Mouse (Mus musculus) forebrain, embryonic 11.5 days (tissue): ENCODE measurements around the gene Npas3. TPM values are rescaled to one million over a fixed set of nuclear protein-coding genes. Genes with fewer than 3 reads are reported as not detected.

Source experiments
- ATAC-seq: fragments of 200-750 bp; cut with Nextera tagmentation; replicated peaks from 2 replicates; pipeline ENCODE4 v1.8.0; 2017; ENCODE audit warnings: moderate TSS enrichment; ENCODE audit not compliant: low FRiP score
- DNase-seq: peaks from one replicate; pipeline ENCODE4 v3.0.0-alpha.2; 2017; ENCODE audit warnings: low spot score
- H3K27ac ChIP-seq: fragments of 300-500 bp; sonication (generic); 2 replicates; pipeline ENCODE4 v1.5.1; 2014; ENCODE audit warnings: low read depth, low read length
- H3K27me3 ChIP-seq: fragments of 300-500 bp; sonication (generic); 2 replicates; pipeline ENCODE4 v1.6.1; 2014; ENCODE audit warnings: mild to moderate bottlenecking, low read length, mixed read lengths; ENCODE audit not compliant: control insufficient read depth, insufficient read depth
- H3K36me3 ChIP-seq: fragments of 300-500 bp; sonication (generic); 2 replicates; pipeline ENCODE4 v1.6.1; 2014; ENCODE audit warnings: mild to moderate bottlenecking, low read length, moderate library complexity, mixed read lengths; ENCODE audit not compliant: control insufficient read depth, insufficient read depth
- H3K4me1 ChIP-seq: fragments of 300-500 bp; sonication (generic); replicated peaks from 2 replicates; pipeline ENCODE4 v1.6.1; 2014; ENCODE audit warnings: low read length, mixed read lengths; ENCODE audit not compliant: control insufficient read depth, insufficient read depth
- H3K4me2 ChIP-seq: fragments of 300-500 bp; sonication (generic); 2 replicates; pipeline ENCODE4 v1.6.1; 2014; ENCODE audit warnings: low read depth, mild to moderate bottlenecking, low read length, moderate library complexity, mixed read lengths; ENCODE audit not compliant: severe bottlenecking
- H3K4me3 ChIP-seq: fragments of 300-500 bp; sonication (generic); 2 replicates; pipeline ENCODE4 v1.5.1; 2014; ENCODE audit warnings: low read depth, low read length
- H3K9ac ChIP-seq: fragments of 300-500 bp; sonication (generic); 2 replicates; pipeline ENCODE4 v1.6.1; 2014; ENCODE audit warnings: low read length
- H3K9me3 ChIP-seq: fragments of 300-500 bp; sonication (generic); 2 replicates; pipeline ENCODE4 v1.6.1; 2016; ENCODE audit warnings: low read length, mixed read lengths; ENCODE audit not compliant: control insufficient read depth
- WGBS: fragments of 180-500 bp; shearing (Covaris S2); extraction: QIAGEN DNeasy Blood & Tissue Kit; methylation state at CpG from one replicate; pipeline ENCODE4 v1.1.7; 2014; 5-methylcytosine and 5-hydroxymethylcytosine counted together
- polyA plus RNA-seq: library from polyadenylated mRNA; unstranded; fragments of >200 nt; fragmentation: Nextera tagmentation; extraction: Ambion mirVana; gene quantifications from 2 replicates; pipeline ENCODE4 v1.2.1, GENCODE M21; 2014

Gene Npas3
- polyA plus RNA-seq, 1 experiment from 2014 or later = 22.5 TPM

GRCm38 (mm10) chr12:53962004-53962403 lies 713.5 kb downstream of the Npas3 start:
- DNase-seq (no peak), ATAC-seq (no peak)
- no peaks in the 10 kb centered on the region for H3K36me3 ChIP-seq
- no peak overlapping the region for H3K4me2 ChIP-seq
- no peak overlapping the region for H3K27ac ChIP-seq
- no peaks in the 10 kb centered on the region for H3K27me3 ChIP-seq
- H3K4me3 ChIP-seq = no peak overlapping the region
- no peak overlapping the region for H3K9ac ChIP-seq
- no peaks in the 10 kb centered on the region for H3K9me3 ChIP-seq
- WGBS = 33% methylated on average over 7 of the region's 7 CpGs
- peaks cover 6% of the 10 kb centered on the region; the same call in 1 of the 2 replicates for H3K4me1 ChIP-seq

- no peaks in the 10 kb centered on the region for H3K9me3 ChIP-seq
- DNase-seq (no peak), ATAC-seq (no peak)
- 92% methylated on average over 5 of the region's 5 CpGs for WGBS
- peaks cover 6% of the 10 kb centered on the region; the same call in 1 of the 2 replicates for H3K4me1 ChIP-seq
- no peaks in the 10 kb centered on the region for H3K27me3 ChIP-seq
- H3K9ac ChIP-seq = no peak overlapping the region
- H3K36me3 ChIP-seq = no peaks in the 10 kb centered on the region
- H3K27ac ChIP-seq = no peak overlapping the region
- H3K4me3 ChIP-seq = no peak overlapping the region
- no peak overlapping the region for H3K4me2 ChIP-seq
These were observed 715.1 kb downstream of the Npas3 start for GRCm38 (mm10) chr12:53963534-53963933.

GRCm38 (mm10) chr12:53969378-53970174 lies 721.1 kb downstream of the Npas3 start:
- Histone ChIP-seq H3K36me3 (no peaks in the 10 kb centered on the region), H3K27me3 (no peaks in the 10 kb centered on the region), H3K27ac (no peak overlapping the region), H3K9me3 (no peaks in the 10 kb centered on the region), H3K4me3 (no peak overlapping the region), H3K4me1 (no peaks in the 10 kb centered on the region), H3K4me2 (no peak overlapping the region), H3K9ac (no peak overlapping the region)
- 91% methylated on average over 10 of the region's 10 CpGs for WGBS
- DNase-seq = no peak
- no peak for ATAC-seq

- H3K9me3 ChIP-seq = no peaks in the 10 kb centered on the region
- no peak overlapping the region for H3K27ac ChIP-seq
- 93% methylated on average over 7 of the region's 7 CpGs for WGBS
- H3K36me3 ChIP-seq = no peaks in the 10 kb centered on the region
- no peaks in the 10 kb centered on the region for H3K4me1 ChIP-seq
- H3K4me2 ChIP-seq = no peak overlapping the region
- H3K9ac ChIP-seq = no peak overlapping the region
- DNase-seq (no peak), ATAC-seq (no peak)
- no peak overlapping the region for H3K4me3 ChIP-seq
- H3K27me3 ChIP-seq = no peaks in the 10 kb centered on the region
These were observed 722.2 kb downstream of the Npas3 start for GRCm38 (mm10) chr12:53970721-53971120.

DNA sequence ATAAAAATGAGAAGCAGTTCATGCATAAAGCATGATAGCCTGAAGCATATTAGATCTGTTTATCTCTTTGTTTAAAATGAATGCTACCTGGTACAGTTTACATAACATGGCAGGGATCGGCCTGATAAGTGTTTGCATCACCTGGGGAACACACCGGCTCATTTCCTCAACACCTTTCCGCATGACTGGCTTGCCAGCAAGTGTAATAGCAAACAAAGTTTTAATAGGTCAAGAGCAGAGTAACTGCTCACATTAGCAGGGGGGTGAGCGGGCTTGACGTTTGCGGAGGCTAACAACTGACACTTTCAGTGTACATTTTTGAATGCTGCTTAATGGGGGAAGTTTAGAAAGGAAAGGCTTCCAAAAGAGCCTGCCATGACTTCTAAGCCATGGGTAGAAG lies 724.9 kb downstream of the Npas3 start:
- Histone ChIP-seq H3K4me3 (no peak overlapping the region), H3K27ac (no peak overlapping the region), H3K27me3 (no peaks in the 10 kb centered on the region), H3K4me1 (0 out of 2 replicates have a peak, but pooled peaks cover 6% of the 10 kb centered on the region), H3K9ac (no peak overlapping the region), H3K4me2 (no peak overlapping the region), H3K9me3 (no peaks in the 10 kb centered on the region), H3K36me3 (no peaks in the 10 kb centered on the region)
- DNase-seq = no peak
- 59% methylated on average over 6 of the region's 6 CpGs for WGBS
- ATAC-seq = no peak

DNA sequence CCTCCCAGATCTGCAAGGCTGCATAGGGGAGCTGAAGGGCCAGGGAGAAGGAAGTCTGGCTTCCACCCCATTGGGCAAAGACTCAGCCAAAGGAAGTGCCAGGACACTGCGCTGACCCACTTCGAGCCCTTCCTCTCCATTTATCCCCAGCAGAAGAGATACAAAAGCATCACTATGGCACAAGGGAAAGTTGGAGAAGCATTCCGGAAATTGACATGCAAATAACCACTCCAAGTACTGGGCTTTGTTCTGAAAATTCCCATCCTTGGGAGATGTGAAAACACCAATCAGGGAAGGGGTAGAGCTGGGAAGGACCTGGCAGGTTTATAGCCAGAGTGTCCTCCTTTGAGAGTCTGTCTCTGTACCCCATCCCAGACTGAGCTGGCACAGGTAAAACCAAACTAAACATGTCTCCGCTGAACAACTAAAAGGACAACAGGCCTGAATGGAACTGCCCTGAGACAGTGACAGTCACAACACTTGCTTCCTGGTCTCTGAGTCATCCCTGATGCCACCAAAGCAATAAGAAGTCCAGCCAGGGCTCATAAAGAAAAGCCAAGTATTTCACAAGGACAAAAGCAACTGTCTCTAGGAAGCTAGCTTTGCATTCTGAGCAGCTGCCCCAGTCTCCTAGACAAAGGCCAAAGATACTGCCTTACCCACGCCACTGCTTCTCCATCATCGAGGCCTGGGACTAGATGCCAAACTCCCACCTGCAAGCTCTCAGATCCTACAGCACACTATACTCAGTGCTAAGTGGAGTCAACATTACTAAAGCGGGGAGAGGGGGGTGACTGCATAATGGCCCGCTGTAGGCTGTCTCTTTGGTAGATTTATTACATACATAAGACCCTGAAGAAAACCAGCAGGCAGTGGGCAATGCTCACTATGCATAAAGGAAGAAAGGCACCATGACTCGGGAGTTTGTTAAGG lies 733.4 kb downstream of the Npas3 start:
- Histone ChIP-seq H3K27me3 (no peaks in the 10 kb centered on the region), H3K4me2 (no peak overlapping the region), H3K9ac (no peak overlapping the region), H3K4me3 (no peak overlapping the region), H3K4me1 (peaks cover 3% of the 10 kb centered on the region; the same call in 1 of the 2 replicates), H3K9me3 (no peaks in the 10 kb centered on the region), H3K36me3 (no peaks in the 10 kb centered on the region), H3K27ac (no peak overlapping the region)
- DNase-seq (no peak), ATAC-seq (no peak)
- 81% methylated on average over 9 of the region's 9 CpGs for WGBS

- Histone ChIP-seq H3K27ac (no peak overlapping the region), H3K9ac (no peak overlapping the region), H3K9me3 (no peaks in the 10 kb centered on the region), H3K4me1 (peaks cover 2% of the 10 kb centered on the region; the same call in 1 of the 2 replicates), H3K4me2 (no peak overlapping the region), H3K4me3 (no peak overlapping the region), H3K27me3 (no peaks in the 10 kb centered on the region), H3K36me3 (no peaks in the 10 kb centered on the region)
- DNase-seq (no peak), ATAC-seq (no peak)
- WGBS = 87% methylated on average over 7 of the region's 7 CpGs
These were observed 735.5 kb downstream of the Npas3 start for GRCm38 (mm10) chr12:53983946-53984345.

- no peak for ATAC-seq
- 61% methylated on average over 14 of the region's 14 CpGs for WGBS
These were observed 737.7 kb downstream of the Npas3 start for GRCm38 (mm10) chr12:53985851-53986842.

More at GRCm38 (mm10) chr12:53985851-53986842, 737.7 kb downstream of the Npas3 start:
- Histone ChIP-seq H3K9me3 (no peaks in the 10 kb centered on the region), H3K4me3 (no peak overlapping the region), H3K27me3 (no peaks in the 10 kb centered on the region), H3K36me3 (no peaks in the 10 kb centered on the region), H3K27ac (no peak overlapping the region), H3K9ac (no peak overlapping the region), H3K4me1 (peaks cover 2% of the 10 kb centered on the region; the same call in 1 of the 2 replicates), H3K4me2 (no peak overlapping the region)
- DNase-seq = no peak
